Mouse (Mus musculus) hindbrain, embryonic 11.5 days (tissue): ENCODE measurements around the gene Rgl3. TPM values are rescaled to one million over a fixed set of nuclear protein-coding genes. Genes with fewer than 3 reads are reported as not detected.
A peak's percentile ranks its signal among the peaks of the same experiment; 100 is the strongest.

Experiments used
- ATAC-seq: fragments of 200-750 bp; cut with Nextera tagmentation; 2 replicates; pipeline ENCODE4 v1.8.0; 2017; ENCODE audit warnings: mild to moderate bottlenecking, moderate TSS enrichment, moderate library complexity; ENCODE audit not compliant: low FRiP score
- DNase-seq: peaks from one replicate; pipeline ENCODE4 v3.0.0-alpha.2; 2015; ENCODE audit warnings: low spot score
- H3K27ac ChIP-seq: fragments of 300-500 bp; sonication (generic); 2 replicates; pipeline ENCODE4 v1.5.1; 2014; ENCODE audit warnings: mild to moderate bottlenecking, low read depth, low read length
- H3K27me3 ChIP-seq: fragments of 300-500 bp; sonication (generic); 2 replicates; pipeline ENCODE4 v1.6.1; 2014; ENCODE audit warnings: mild to moderate bottlenecking, low read length, moderate library complexity, mixed read lengths; ENCODE audit not compliant: control insufficient read depth, insufficient read depth
- H3K36me3 ChIP-seq: fragments of 300-500 bp; sonication (generic); 2 replicates; pipeline ENCODE4 v1.6.1; 2014; ENCODE audit warnings: mild to moderate bottlenecking, low read length, moderate library complexity, mixed read lengths; ENCODE audit not compliant: control insufficient read depth, insufficient read depth
- H3K4me1 ChIP-seq: fragments of 300-500 bp; sonication (generic); replicated peaks from 2 replicates; pipeline ENCODE4 v1.6.1; 2014; ENCODE audit warnings: low read length, mixed read lengths; ENCODE audit not compliant: control insufficient read depth, insufficient read depth
- H3K4me2 ChIP-seq: fragments of 300-500 bp; sonication (generic); replicated peaks from 2 replicates; pipeline ENCODE4 v1.6.1; 2014; ENCODE audit warnings: mild to moderate bottlenecking, low read depth, low read length
- H3K4me3 ChIP-seq: fragments of 300-500 bp; sonication (generic); 2 replicates; pipeline ENCODE4 v1.5.1; 2014; ENCODE audit warnings: low read depth, low read length
- H3K9ac ChIP-seq: fragments of 300-500 bp; sonication (generic); 2 replicates; pipeline ENCODE4 v1.6.1; 2014; ENCODE audit warnings: low read depth, low read length
- H3K9me3 ChIP-seq: fragments of 300-500 bp; sonication (generic); 2 replicates; pipeline ENCODE4 v1.6.1; 2016; ENCODE audit warnings: low read length; ENCODE audit not compliant: control insufficient read depth
- WGBS: fragments of 180-500 bp; shearing (Covaris S2); extraction: QIAGEN DNeasy Blood & Tissue Kit; methylation state at CpG from one replicate; pipeline ENCODE4 v1.1.7; 2014; 5-methylcytosine and 5-hydroxymethylcytosine counted together
- polyA plus RNA-seq: library from polyadenylated mRNA; unstranded; fragments of >200 nt; fragmentation: Nextera tagmentation; extraction: Ambion mirVana; gene quantifications from 2 replicates; pipeline ENCODE4 v1.2.1, GENCODE M21; 2014

Rgl3 gene
- polyA plus RNA-seq, 1 experiment from 2014 or later = 2.0 TPM

GRCm38 (mm10) chr9:21959244-21959643 is 30.0 kb downstream of the Rgl3 start:
- peaks cover 10% of the 10 kb centered on the region; the same call in 1 of the 2 replicates for H3K4me1 ChIP-seq
- H3K27me3 ChIP-seq = peaks cover 40% of the 10 kb centered on the region
- H3K9me3 ChIP-seq = no peaks in the 10 kb centered on the region
- DNase-seq (no peak), ATAC-seq (no peak)
- H3K4me2 ChIP-seq = no peak overlapping the region
- 89% methylated on average over 7 of the region's 7 CpGs for WGBS
- no peak overlapping the region for H3K9ac ChIP-seq
- H3K27ac ChIP-seq = no peak overlapping the region
- H3K4me3 ChIP-seq = no peak overlapping the region
- no peaks in the 10 kb centered on the region for H3K36me3 ChIP-seq

GRCm38 (mm10) chr9:21958372-21958771 is 30.9 kb downstream of the Rgl3 start:
- Histone ChIP-seq H3K9me3 (no peaks in the 10 kb centered on the region), H3K4me1 (peaks cover 8% of the 10 kb centered on the region; the same call in 1 of the 2 replicates), H3K36me3 (no peaks in the 10 kb centered on the region), H3K4me2 (no peak overlapping the region), H3K27me3 (peaks cover 40% of the 10 kb centered on the region), H3K27ac (no peak overlapping the region), H3K4me3 (no peak overlapping the region), H3K9ac (no peak overlapping the region)
- ATAC-seq (no peak), DNase-seq (no peak)
- 88% methylated on average over 5 of the region's 5 CpGs for WGBS

- WGBS = under 1% methylated on average over 52 of the region's 54 CpGs
- H3K36me3 ChIP-seq = no peaks in the 10 kb centered on the region
- peak within 1 kb of the TSS; percentile 67 for H3K4me3 ChIP-seq
- ATAC-seq (peak; percentile 98), DNase-seq (peak; percentile 98)
- peaks cover 17% of the 10 kb centered on the region for H3K27me3 ChIP-seq
- H3K4me2 ChIP-seq = peak within 1 kb of the TSS; percentile 54
- H3K27ac ChIP-seq = peak within 1 kb of the TSS; percentile 88
- H3K4me1 ChIP-seq = 0 out of 2 replicates have a peak, but pooled peaks cover 2% of the 10 kb centered on the region
- no peaks in the 10 kb centered on the region for H3K9me3 ChIP-seq
- H3K9ac ChIP-seq = peak within 1 kb of the TSS; percentile 78
These were observed 33.5 kb downstream of the Rgl3 start, which contains the start of gene Swsap1 for GRCm38 (mm10) chr9:21955570-21956281. Swsap1 (plus strand) TSS chr9:21955755.

GRCm38 (mm10) chr9:21955225-21955569 is 34.0 kb downstream of the Rgl3 start:
- Histone ChIP-seq H3K9ac (peak overlapping the region; percentile 47; the same call in 1 of the 2 replicates), H3K4me3 (peak overlapping the region; percentile 67), H3K4me1 (0 out of 2 replicates have a peak, but pooled peaks cover 2% of the 10 kb centered on the region), H3K36me3 (no peaks in the 10 kb centered on the region), H3K9me3 (no peaks in the 10 kb centered on the region), H3K27ac (peak overlapping the region; percentile 42; the same call in 1 of the 2 replicates), H3K27me3 (peaks cover 12% of the 10 kb centered on the region), H3K4me2 (peak overlapping the region; percentile 48)
- peak; percentile 77 for ATAC-seq
- 3% methylated on average over 18 of the region's 18 CpGs for WGBS
- DNase-seq = no peak

GRCm38 (mm10) chr9:21954635-21955034 is 34.6 kb downstream of the Rgl3 start:
- DNase-seq (no peak), ATAC-seq (no peak)
- Histone ChIP-seq H3K4me1 (0 out of 2 replicates have a peak, but pooled peaks cover 2% of the 10 kb centered on the region), H3K27me3 (peaks cover 6% of the 10 kb centered on the region), H3K9ac (no peak overlapping the region), H3K4me2 (no peak overlapping the region), H3K36me3 (no peaks in the 10 kb centered on the region), H3K9me3 (no peaks in the 10 kb centered on the region), H3K4me3 (no peak overlapping the region), H3K27ac (no peak overlapping the region)
- WGBS = 77% methylated on average over 3 of the region's 3 CpGs

- H3K27ac ChIP-seq = no peak overlapping the region
- H3K9me3 ChIP-seq = no peaks in the 10 kb centered on the region
- DNase-seq = peak; percentile 48
- no peak overlapping the region for H3K4me3 ChIP-seq
- H3K4me1 ChIP-seq = 0 out of 2 replicates have a peak, but pooled peaks cover 2% of the 10 kb centered on the region
- WGBS = 12% methylated on average over 3 of the region's 3 CpGs
- H3K9ac ChIP-seq = no peak overlapping the region
- H3K27me3 ChIP-seq = no peaks in the 10 kb centered on the region
- H3K4me2 ChIP-seq = no peak overlapping the region
- ATAC-seq = no peak
- no peaks in the 10 kb centered on the region for H3K36me3 ChIP-seq
These were observed 35.6 kb downstream of the Rgl3 start for GRCm38 (mm10) chr9:21953600-21953999.

GRCm38 (mm10) chr9:21951977-21952376 is 37.3 kb downstream of the Rgl3 start:
- Histone ChIP-seq H3K4me2 (no peak overlapping the region), H3K27ac (no peak overlapping the region), H3K9ac (no peak overlapping the region), H3K27me3 (peaks cover 7% of the 10 kb centered on the region; the same call in 1 of the 2 replicates), H3K4me1 (peaks cover 2% of the 10 kb centered on the region; the same call in 1 of the 2 replicates), H3K9me3 (no peaks in the 10 kb centered on the region), H3K36me3 (no peaks in the 10 kb centered on the region), H3K4me3 (no peak overlapping the region)
- ATAC-seq (no peak), DNase-seq (no peak)
- 82% methylated on average over 3 of the region's 3 CpGs for WGBS

GRCm38 (mm10) chr9:21950322-21950721 is 38.9 kb downstream of the Rgl3 start:
- ATAC-seq (no peak), DNase-seq (peak; percentile 86)
- H3K4me3 ChIP-seq = no peak overlapping the region
- no peak overlapping the region for H3K4me2 ChIP-seq
- WGBS = 16% methylated on average over 11 of the region's 11 CpGs
- no peak overlapping the region for H3K27ac ChIP-seq
- H3K9ac ChIP-seq = no peak overlapping the region
- H3K36me3 ChIP-seq = no peaks in the 10 kb centered on the region
- no peaks in the 10 kb centered on the region for H3K9me3 ChIP-seq
- H3K4me1 ChIP-seq = peaks cover 2% of the 10 kb centered on the region; the same call in 1 of the 2 replicates
- H3K27me3 ChIP-seq = peaks cover 7% of the 10 kb centered on the region; the same call in 1 of the 2 replicates

GRCm38 (mm10) chr9:21948790-21949189 is 40.5 kb downstream of the Rgl3 start:
- Histone ChIP-seq H3K9ac (no peak overlapping the region), H3K9me3 (no peaks in the 10 kb centered on the region), H3K27me3 (peaks cover 7% of the 10 kb centered on the region; the same call in 1 of the 2 replicates), H3K27ac (no peak overlapping the region), H3K4me1 (peaks cover 2% of the 10 kb centered on the region; the same call in 1 of the 2 replicates), H3K4me3 (no peak overlapping the region), H3K36me3 (no peaks in the 10 kb centered on the region), H3K4me2 (no peak overlapping the region)
- DNase-seq (no peak), ATAC-seq (no peak)
- WGBS = 74% methylated on average over 6 of the region's 6 CpGs
